Mouse (Mus musculus) B cell, adult 62 days (primary cell): ENCODE results near the gene Mfn2. TPM values are rescaled to one million over a fixed set of nuclear protein-coding genes. Genes with fewer than 3 reads are reported as not detected.

Experiments used
- total RNA-seq: library from RNA; stranded (reverse); gene quantifications from 4 replicates; pipeline ENCODE4 v1.2.4, GENCODE M21; 2023

Gene Mfn2
- 46.8 to 60.2 TPM (median 49.2 TPM) in 4 replicates for total RNA-seq

DNA sequence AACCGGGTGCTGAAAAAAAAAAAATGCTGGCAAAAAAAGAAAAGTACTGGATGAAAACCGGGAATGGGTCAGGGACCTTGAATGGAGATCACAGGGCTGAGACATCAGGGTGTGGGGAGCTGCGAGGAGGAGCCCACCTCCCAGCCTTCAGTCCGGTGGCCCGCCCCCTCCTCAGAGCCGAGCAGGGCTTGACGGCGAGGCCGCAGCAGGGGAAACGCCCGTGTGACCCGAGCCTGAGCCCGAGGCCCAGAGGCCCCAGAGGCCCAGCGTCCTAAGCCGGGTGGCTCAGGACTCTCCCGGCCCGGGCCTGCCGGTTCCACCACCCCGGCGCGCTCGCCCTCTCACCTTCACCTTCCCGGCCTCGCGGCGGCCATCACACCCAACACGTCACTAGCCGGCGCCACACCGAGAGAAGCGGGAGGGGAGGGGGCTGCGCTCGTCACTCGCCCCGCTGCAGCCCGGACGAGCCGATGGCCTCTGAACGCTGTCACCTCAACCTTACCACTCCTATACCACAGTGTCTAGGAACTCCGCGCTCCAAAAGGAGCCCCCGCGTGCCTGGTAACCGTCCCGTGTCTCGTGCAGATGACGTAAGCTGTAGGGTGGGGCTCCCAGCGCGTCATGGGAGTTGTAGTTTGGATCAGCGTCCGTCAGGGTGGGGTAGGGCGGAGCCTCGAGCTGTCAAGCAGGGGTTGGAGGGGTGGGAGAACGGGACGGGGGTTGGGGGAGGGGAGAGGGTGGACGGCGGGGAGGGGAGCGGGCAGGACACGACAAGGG lies at the start of gene Mfn2:
Gene Mfn2 (minus strand): TSS at position 392 of the 777 bp plus-strand sequence.

DNA sequence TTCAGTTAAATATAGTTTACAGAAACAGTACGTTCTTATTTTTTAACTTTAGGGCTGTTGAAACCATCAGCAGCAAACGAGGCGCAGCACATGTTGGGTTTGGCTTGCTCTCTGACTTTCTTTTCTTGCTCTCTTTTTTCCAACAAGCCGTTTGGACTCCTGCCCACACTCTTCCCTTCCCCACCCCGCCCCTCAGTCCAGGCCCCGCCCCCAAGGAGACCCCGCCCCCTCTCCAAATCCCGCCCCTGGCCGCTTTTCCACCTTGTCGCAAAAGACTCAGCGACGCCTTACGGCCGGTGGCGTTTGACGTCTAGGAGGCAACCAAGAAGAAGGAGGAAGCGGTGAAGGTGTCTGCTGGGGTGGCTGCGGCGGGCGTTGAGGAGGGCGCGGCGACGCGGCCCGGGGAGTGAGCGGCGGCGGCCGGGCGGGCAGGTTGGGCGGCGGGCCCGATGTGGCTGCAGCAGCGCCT lies 36.1 kb upstream of the Mfn2 start, which contains the start of gene 2510039O18Rik:
Gene 2510039O18Rik (plus strand): TSS at position 320 of the 469 bp plus-strand sequence.

GRCm38 (mm10) chr4:147936331-147936954 lies 31.9 kb upstream of the Mfn2 start, which contains the start of gene Plod1:
Plod1 (minus strand) TSS chr4:147936767.

GRCm38 (mm10) chr4:147868450-147869031 lies 36.0 kb downstream of the Mfn2 start, which contains the start of the genes Miip and Fv1:
Miip (minus strand) TSS chr4:147868816.
Fv1 (plus strand) TSS chr4:147868979.

GRCm38 (mm10) chr4:147847614-147848583 lies 56.6 kb downstream of the Mfn2 start, which contains the start of gene Zfp933:
Zfp933 (minus strand) TSS chr4:147848366.

Other genes starting within 250 kb of the Mfn2 start
- 0.61 to 1.2 TPM (median 0.76 TPM) in 4 replicates for gene Zfp534, start 202.2 kb downstream of the Mfn2 start, total RNA-seq
- 11.2 to 14.2 TPM (median 12.9 TPM) in 4 replicates for gene Zfp984, start 94.9 kb downstream of the Mfn2 start, total RNA-seq
- gene Zfp933, start 56.3 kb downstream of the Mfn2 start, total RNA-seq, result 9.1 to 13.8 TPM (median 11.4 TPM) in 4 replicates
- gene Miip, start 35.9 kb downstream of the Mfn2 start, total RNA-seq, result 34.3 to 43.6 TPM (median 39.2 TPM) in 4 replicates
- 7.0 to 10.8 TPM (median 9.5 TPM) in 4 replicates for gene Fv1, start 35.7 kb downstream of the Mfn2 start, total RNA-seq
- gene Plod1, start 32.1 kb upstream of the Mfn2 start, total RNA-seq, result 3.3 to 6.2 TPM (median 5.4 TPM) in 4 replicates
- gene 2510039O18Rik, start 36.2 kb upstream of the Mfn2 start, total RNA-seq, result 62.2 to 65.8 TPM (median 64.3 TPM) in 4 replicates
- gene Nppb, start 81.1 kb upstream of the Mfn2 start, total RNA-seq, result not detected in 4 replicates
- gene Nppa, start 96.0 kb upstream of the Mfn2 start, total RNA-seq, result not detected in 4 replicates
- gene Clcn6, start 134.1 kb upstream of the Mfn2 start, total RNA-seq, result 40.9 to 48.8 TPM (median 45.8 TPM) in 4 replicates
- 14.3 to 18.7 TPM (median 16.4 TPM) in 4 replicates for gene Mthfr, start 134.4 kb upstream of the Mfn2 start, total RNA-seq
- gene Agtrap, start 183.3 kb upstream of the Mfn2 start, total RNA-seq, result 9.0 to 14.2 TPM (median 11.7 TPM) in 4 replicates
- gene Mad2l2, start 225.7 kb upstream of the Mfn2 start, total RNA-seq, result 19.9 to 26.5 TPM (median 24.1 TPM) in 4 replicates
- 0.12 TPM in 1 of 4 replicates, not detected in the others for gene Draxin, start 226.0 kb upstream of the Mfn2 start, total RNA-seq
- gene Fbxo6, start 247.4 kb upstream of the Mfn2 start, total RNA-seq, result 16.8 to 18.4 TPM (median 17.2 TPM) in 4 replicates